Mouse (Mus musculus): ENCODE measurements at regions not wholly inside any gene's neighbourhood (a gene's known extent, or its start where the extent isn't known, plus 50 kb on each side); places are given as distances from the start of the nearest gene placed in this dataset.

DNA sequence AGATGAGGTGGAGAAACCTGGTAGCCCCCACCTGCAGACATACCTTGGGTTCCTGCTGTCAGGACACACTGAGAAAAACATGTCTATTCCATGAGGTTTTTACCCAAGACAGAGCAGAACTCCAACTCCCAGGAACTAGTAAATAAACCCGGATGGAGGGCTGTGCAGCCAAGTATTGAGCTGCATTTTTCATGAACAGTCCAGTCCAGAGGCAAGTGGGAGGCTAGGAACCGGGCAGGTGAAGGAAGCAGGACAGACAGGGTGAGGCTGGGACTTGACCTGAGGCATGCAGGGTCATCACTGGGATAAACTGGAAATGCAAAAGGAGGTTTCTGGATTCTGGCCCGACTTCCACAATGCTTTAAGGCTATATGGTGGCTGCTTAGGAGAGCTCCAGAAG is 114.8 kb upstream of the Lrig1 start:
- no peak overlapping the region for H3K4me2 ChIP-seq (ENCODE audit: low read depth)
- H3K36me3 ChIP-seq (replicated peaks; ENCODE audit: control insufficient read depth, insufficient read depth, low read depth) = no peaks in the 10 kb centered on the region
- WGBS (ENCODE audit: insufficient replicate concordance) = 40% methylated on average over 3 of the region's 3 CpGs
- no peaks in the 10 kb centered on the region for H3K9me3 ChIP-seq (ENCODE audit: control insufficient read depth, low read length)
- H3K27ac ChIP-seq = no peak overlapping the region
- TF ChIP-seq CTCF (IDR thresholded peaks at IDR 0.05; ENCODE audit: low read depth) (no peak), EP300 (IDR thresholded peaks at IDR 0.05; ENCODE audit: low read depth) (no peak)
- no peaks in the 10 kb centered on the region for H3K27me3 ChIP-seq (ENCODE audit: control insufficient read depth, insufficient read depth, low read length)
- no peak overlapping the region for H3K4me3 ChIP-seq (ENCODE audit: insufficient read depth in 1 of 2, low read depth in 2 of 2, low read length in 2 of 2)
- peaks cover 0 to 16% of the 10 kb centered on the region in 2 experiments; a peak in 2 of 4 replicates for H3K4me1 ChIP-seq (replicated peaks; ENCODE audit: control insufficient read depth in 2 of 2, insufficient read depth in 2 of 2, low read length in 1 of 2)
- ATAC-seq (ENCODE audit: insufficient read depth) (no peak), DNase-seq (ENCODE audit: low read depth in 3 of 3, low spot score in 3 of 3) (no peak)
- H3K9ac ChIP-seq (replicated peaks) = no peak overlapping the region

DNA sequence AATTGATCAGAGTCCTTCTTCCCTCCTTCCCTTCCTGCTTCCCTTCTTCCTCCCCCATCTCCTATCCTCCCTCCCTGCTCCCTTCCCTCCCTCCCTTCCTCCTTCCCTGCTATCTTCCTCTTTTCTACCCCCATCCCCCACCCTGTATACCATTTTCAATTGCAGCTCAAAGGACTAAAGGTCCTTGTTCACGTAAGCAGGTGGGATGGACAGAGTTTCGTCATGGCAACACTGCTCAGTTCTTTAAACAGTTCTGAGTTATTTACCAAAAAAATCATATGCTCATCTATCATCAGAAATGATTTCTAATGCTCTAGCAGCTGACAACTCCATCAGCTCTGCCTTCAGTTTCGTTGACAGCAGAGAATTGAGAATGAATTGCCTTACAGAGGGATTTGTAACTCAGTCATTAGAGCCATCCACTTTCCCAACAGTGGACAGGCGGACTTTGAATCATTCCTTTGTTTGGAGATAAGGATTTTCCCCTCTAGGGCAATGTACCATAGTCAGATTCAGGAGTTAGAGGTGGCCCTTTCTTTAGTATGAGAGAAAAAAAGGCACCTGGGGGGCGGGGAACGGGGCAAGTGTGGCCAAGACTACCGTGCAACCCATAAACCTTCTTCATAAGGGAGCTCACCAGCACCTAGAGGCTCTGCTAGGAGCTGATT is 113.7 kb upstream of the Lrig1 start:
- Histone ChIP-seq H3K27me3 (ENCODE audit: control insufficient read depth, insufficient read depth, low read length) (no peaks in the 10 kb centered on the region), H3K36me3 (replicated peaks; ENCODE audit: control insufficient read depth, insufficient read depth, low read depth) (no peaks in the 10 kb centered on the region), H3K9me3 (ENCODE audit: control insufficient read depth, low read length) (no peaks in the 10 kb centered on the region), H3K4me3 (ENCODE audit: insufficient read depth in 1 of 2, low read depth in 2 of 2, low read length in 2 of 2) (no peak overlapping the region), H3K4me1 (replicated peaks; ENCODE audit: control insufficient read depth in 2 of 2, insufficient read depth in 2 of 2, low read length in 1 of 2) (peaks cover 0 to 10% of the 10 kb centered on the region in 2 experiments; a peak in 2 of 4 replicates), H3K27ac (no peak overlapping the region), H3K9ac (replicated peaks) (no peak overlapping the region), H3K4me2 (ENCODE audit: low read depth) (no peak overlapping the region)
- peak; percentile 9 to 28 (median 18) for DNase-seq (ENCODE audit: low read depth in 3 of 3, low spot score in 3 of 3)
- whole genome bisulfite sequencing (ENCODE audit: insufficient replicate concordance) = 41% methylated on average over 7 of the region's 7 CpGs
- TF ChIP-seq CTCF (IDR thresholded peaks at IDR 0.05; ENCODE audit: low read depth) = no peak
- no peak for TF ChIP-seq EP300 (IDR thresholded peaks at IDR 0.05; ENCODE audit: low read depth)
- peak; percentile 65 for ATAC-seq (ENCODE audit: insufficient read depth)

DNA sequence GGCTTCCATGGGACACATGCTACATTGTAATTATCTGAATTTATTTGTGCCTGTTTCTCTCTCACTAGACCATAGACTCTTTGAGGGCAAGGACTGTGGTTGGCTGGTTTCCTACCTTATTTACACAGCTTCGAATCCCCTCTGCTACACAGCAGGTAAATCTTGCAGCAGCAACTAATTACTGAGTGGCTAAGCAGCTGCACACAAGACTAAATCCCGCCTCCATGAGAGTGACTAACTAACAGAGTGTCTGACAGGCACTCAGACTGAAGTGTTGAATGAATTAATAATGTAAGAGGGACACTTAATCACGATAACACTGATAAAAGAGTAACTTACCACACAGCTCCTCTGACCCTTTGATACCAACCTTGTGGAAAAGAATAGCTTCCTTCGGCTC is 111.9 kb upstream of the Lrig1 start:
- WGBS (ENCODE audit: insufficient replicate concordance) = 40% methylated on average over 4 of the region's 4 CpGs
- Histone ChIP-seq H3K4me2 (ENCODE audit: low read depth) (no peak overlapping the region), H3K9me3 (ENCODE audit: control insufficient read depth, low read length) (no peaks in the 10 kb centered on the region), H3K27me3 (ENCODE audit: control insufficient read depth, insufficient read depth, low read length) (no peaks in the 10 kb centered on the region), H3K27ac (no peak overlapping the region), H3K4me3 (ENCODE audit: insufficient read depth in 1 of 2, low read depth in 2 of 2, low read length in 2 of 2) (no peak overlapping the region), H3K36me3 (replicated peaks; ENCODE audit: control insufficient read depth, insufficient read depth, low read depth) (no peaks in the 10 kb centered on the region), H3K9ac (replicated peaks) (no peak overlapping the region), H3K4me1 (replicated peaks; ENCODE audit: control insufficient read depth in 2 of 2, insufficient read depth in 2 of 2, low read length in 1 of 2) (peaks cover 0 to 9% of the 10 kb centered on the region in 2 experiments; a peak in 2 of 4 replicates)
- no peak for TF ChIP-seq EP300 (IDR thresholded peaks at IDR 0.05; ENCODE audit: low read depth)
- no peak for TF ChIP-seq CTCF (IDR thresholded peaks at IDR 0.05; ENCODE audit: low read depth)
- no peak for DNase-seq (ENCODE audit: low read depth in 3 of 3, low spot score in 3 of 3)
- ATAC-seq (ENCODE audit: insufficient read depth) = no peak

DNA sequence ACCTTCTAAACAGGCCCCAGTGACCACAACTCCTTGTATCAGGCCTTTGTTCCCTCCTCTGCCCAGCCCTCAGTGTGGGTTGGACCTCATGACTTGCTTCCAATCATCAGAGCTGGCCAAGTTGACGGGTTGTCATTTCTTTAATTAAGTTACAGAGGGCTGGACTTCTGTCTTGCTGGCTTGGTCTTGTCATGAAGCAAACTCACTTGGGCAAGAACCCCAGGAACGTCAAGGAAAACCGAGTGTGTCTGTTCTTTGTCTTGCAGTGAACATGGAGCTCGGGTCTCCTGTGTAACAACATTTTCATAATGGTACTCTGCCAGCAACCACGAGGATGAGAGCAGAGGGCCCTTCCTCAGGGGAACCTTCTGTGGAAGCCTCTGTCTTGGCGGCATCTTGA is 107.3 kb upstream of the Lrig1 start:
- no peak overlapping the region for H3K4me2 ChIP-seq (ENCODE audit: low read depth)
- 47% methylated on average over 6 of the region's 6 CpGs for WGBS (ENCODE audit: insufficient replicate concordance)
- ATAC-seq (ENCODE audit: insufficient read depth) (no peak), DNase-seq (ENCODE audit: low read depth in 3 of 3, low spot score in 3 of 3) (no peak)
- peaks cover 0 to 4% of the 10 kb centered on the region in 2 experiments; a peak in 1 of 4 replicates for H3K4me1 ChIP-seq (replicated peaks; ENCODE audit: control insufficient read depth in 2 of 2, insufficient read depth in 2 of 2, low read length in 1 of 2)
- H3K9ac ChIP-seq (replicated peaks) = no peak overlapping the region
- no peak overlapping the region for H3K4me3 ChIP-seq (ENCODE audit: insufficient read depth in 1 of 2, low read depth in 2 of 2, low read length in 2 of 2)
- no peaks in the 10 kb centered on the region for H3K36me3 ChIP-seq (replicated peaks; ENCODE audit: control insufficient read depth, insufficient read depth, low read depth)
- no peaks in the 10 kb centered on the region for H3K9me3 ChIP-seq (ENCODE audit: control insufficient read depth, low read length)
- no peak overlapping the region for H3K27ac ChIP-seq
- TF ChIP-seq CTCF (IDR thresholded peaks at IDR 0.05; ENCODE audit: low read depth) (no peak), EP300 (IDR thresholded peaks at IDR 0.05; ENCODE audit: low read depth) (no peak)
- no peaks in the 10 kb centered on the region for H3K27me3 ChIP-seq (ENCODE audit: control insufficient read depth, insufficient read depth, low read length)

DNA sequence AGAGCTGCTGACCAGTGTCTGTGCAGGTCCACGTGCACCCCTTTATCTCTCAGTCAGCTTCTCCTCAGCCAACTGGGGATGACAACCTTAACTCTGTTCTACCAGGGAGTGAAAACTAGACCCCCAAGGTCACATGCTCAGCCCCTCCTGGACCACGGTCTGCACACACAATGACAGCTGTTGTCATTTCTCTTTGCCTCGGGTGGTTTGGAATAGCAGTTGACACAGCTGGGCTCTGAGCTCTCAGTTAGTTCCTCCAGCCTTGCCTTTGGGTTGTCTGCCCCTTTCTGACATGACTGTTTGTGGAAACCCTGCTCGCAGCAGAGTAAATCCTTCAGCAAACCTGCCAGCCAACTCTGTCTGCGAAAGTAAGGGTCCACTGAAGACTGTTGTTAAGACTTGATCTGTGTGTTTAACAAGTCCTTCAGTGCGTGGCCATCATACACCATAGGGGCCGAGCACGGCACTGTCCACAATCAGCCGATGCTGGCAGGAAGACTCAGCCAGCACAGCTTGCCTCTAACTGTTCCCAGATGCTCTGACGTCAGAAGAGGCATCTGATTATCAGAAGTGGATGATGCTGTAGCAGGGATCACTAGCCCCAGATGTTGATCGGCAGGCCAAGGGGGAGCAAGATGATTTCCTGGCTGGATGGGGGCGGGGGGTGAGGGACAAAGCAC is 106.7 kb upstream of the Lrig1 start:
- WGBS (ENCODE audit: insufficient replicate concordance) = 61% methylated on average over 12 of the region's 12 CpGs
- Histone ChIP-seq H3K4me1 (replicated peaks; ENCODE audit: control insufficient read depth in 2 of 2, insufficient read depth in 2 of 2, low read length in 1 of 2) (peaks cover 0 to 5% of the 10 kb centered on the region in 2 experiments; a peak in 1 of 4 replicates), H3K9me3 (ENCODE audit: control insufficient read depth, low read length) (no peaks in the 10 kb centered on the region), H3K27ac (no peak overlapping the region), H3K36me3 (replicated peaks; ENCODE audit: control insufficient read depth, insufficient read depth, low read depth) (no peaks in the 10 kb centered on the region), H3K4me2 (ENCODE audit: low read depth) (no peak overlapping the region), H3K4me3 (ENCODE audit: insufficient read depth in 1 of 2, low read depth in 2 of 2, low read length in 2 of 2) (no peak overlapping the region), H3K9ac (replicated peaks) (no peak overlapping the region), H3K27me3 (ENCODE audit: control insufficient read depth, insufficient read depth, low read length) (no peaks in the 10 kb centered on the region)
- ATAC-seq (ENCODE audit: insufficient read depth) (no peak), DNase-seq (ENCODE audit: low read depth in 3 of 3, low spot score in 3 of 3) (no peak)
- TF ChIP-seq CTCF (IDR thresholded peaks at IDR 0.05; ENCODE audit: low read depth) (no peak), EP300 (IDR thresholded peaks at IDR 0.05; ENCODE audit: low read depth) (no peak)
